Mouse (Mus musculus): ENCODE measurements at regions not wholly inside any gene's neighbourhood (a gene's known extent, or its start where the extent isn't known, plus 50 kb on each side); places are given as distances from the start of the nearest gene placed in this dataset.
"Not testable (repeated sequence)": the region's sequence is repeated elsewhere in the genome, so short reads cannot be mapped to it uniquely, and the experiment has no call there.

DNA sequence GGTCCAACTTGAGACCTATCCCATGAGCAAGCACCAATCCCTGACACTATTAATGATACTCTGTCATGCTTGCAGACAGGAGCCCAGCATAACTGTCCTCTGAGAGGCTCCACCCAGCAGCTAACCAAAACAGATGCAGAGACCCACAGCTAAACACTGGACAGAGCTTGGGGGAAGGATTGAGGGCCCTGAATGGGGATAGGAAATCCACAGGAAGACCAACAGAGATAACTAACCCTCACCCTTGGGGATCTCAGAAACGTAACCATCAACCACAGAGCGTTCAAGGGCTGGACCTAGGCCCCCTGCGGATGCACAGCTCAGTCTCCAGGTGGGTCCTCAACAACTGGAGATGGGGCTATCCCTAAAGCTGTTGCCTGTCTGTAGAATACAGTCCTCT, 93.7 kb downstream of the Cd24a start:
- H3K36me3 ChIP-seq (replicated peaks; ENCODE audit: control insufficient read depth, insufficient read depth, low read length): no peaks in the 10 kb centered on the region
- ATAC-seq (ENCODE audit: insufficient read depth, low read depth): no peak
- TF ChIP-seq CTCF (IDR thresholded peaks at IDR 0.05; ENCODE audit: low read depth): no peak
- no peak for TF ChIP-seq EP300 (IDR thresholded peaks at IDR 0.05; ENCODE audit: low read depth)
- H3K27ac ChIP-seq (ENCODE audit: low read depth): no peak overlapping the region
- H3K4me1 ChIP-seq (ENCODE audit: control insufficient read depth, insufficient read depth): no peaks in the 10 kb centered on the region
- no peak overlapping the region for H3K4me2 ChIP-seq (ENCODE audit: low read depth, low read length)
- H3K9me3 ChIP-seq (replicated peaks; ENCODE audit: control insufficient read depth, low read length): no peaks in the 10 kb centered on the region
- no peak for DNase-seq (ENCODE audit: low spot score)
- H3K9ac ChIP-seq (replicated peaks; ENCODE audit: low read depth, low read length): no peak overlapping the region
- no peak overlapping the region for H3K4me3 ChIP-seq (ENCODE audit: low read depth, low read length)
- whole genome bisulfite sequencing: 70% methylated on average over 3 of the region's 3 CpGs
- H3K27me3 ChIP-seq (ENCODE audit: control insufficient read depth, insufficient read depth, low read length): no peaks in the 10 kb centered on the region

DNA sequence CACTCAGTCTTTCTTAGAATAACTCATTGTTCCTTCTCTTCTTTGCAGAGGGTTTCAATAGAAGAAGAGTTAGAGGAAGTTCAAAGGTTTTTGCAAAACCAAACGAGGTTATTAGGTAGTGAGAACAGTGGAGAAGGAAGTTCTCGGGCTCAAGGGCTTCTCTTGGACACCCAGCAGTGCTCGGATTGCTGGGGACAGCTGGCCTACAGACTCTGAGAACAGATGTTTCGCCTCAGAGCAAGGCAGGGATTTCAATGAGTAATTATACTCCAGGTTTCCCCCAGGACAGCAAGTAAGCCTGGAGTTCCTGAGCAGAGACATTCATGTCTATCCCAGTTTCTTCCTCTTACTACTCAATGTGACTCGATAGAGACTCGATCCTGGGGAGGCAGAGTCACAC, 94.4 kb downstream of the Cd24a start:
- H3K4me3 ChIP-seq (ENCODE audit: low read depth, low read length): no peak overlapping the region

DNA sequence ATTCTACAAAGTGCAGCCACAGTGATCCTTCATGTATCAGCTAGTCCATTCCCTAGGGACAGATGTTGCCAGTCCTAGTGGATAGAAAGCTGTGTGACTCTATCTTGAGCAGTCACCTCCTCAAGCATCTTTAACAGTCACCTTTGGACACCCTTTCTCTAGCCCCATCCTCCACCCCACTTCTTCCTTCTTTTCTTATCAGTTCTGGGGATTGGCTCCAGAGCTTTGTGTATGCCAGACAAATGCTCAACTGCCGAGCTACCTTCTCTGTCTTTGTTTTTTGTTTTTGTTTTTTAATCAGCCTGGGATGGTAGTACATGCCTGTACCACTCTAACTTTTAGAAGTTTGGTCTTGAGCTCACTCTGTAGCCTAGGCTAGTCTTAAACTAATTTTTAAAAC, 96.7 kb downstream of the Cd24a start:
- H3K36me3 ChIP-seq (replicated peaks; ENCODE audit: control insufficient read depth, insufficient read depth, low read length): no peaks in the 10 kb centered on the region
- ATAC-seq (ENCODE audit: insufficient read depth, low read depth) (no peak), DNase-seq (ENCODE audit: low spot score) (no peak)
- H3K4me3 ChIP-seq (ENCODE audit: low read depth, low read length): no peak overlapping the region
- no peaks in the 10 kb centered on the region for H3K9me3 ChIP-seq (replicated peaks; ENCODE audit: control insufficient read depth, low read length)
- H3K9ac ChIP-seq (replicated peaks; ENCODE audit: low read depth, low read length): no peak overlapping the region
- TF ChIP-seq EP300 (IDR thresholded peaks at IDR 0.05; ENCODE audit: low read depth): no peak
- no peak for TF ChIP-seq CTCF (IDR thresholded peaks at IDR 0.05; ENCODE audit: low read depth)
- no peak overlapping the region for H3K4me2 ChIP-seq (ENCODE audit: low read depth, low read length)
- H3K4me1 ChIP-seq (ENCODE audit: control insufficient read depth, insufficient read depth): no peaks in the 10 kb centered on the region
- 48% methylated on average over 1 of the region's 1 CpGs for WGBS
- no peaks in the 10 kb centered on the region for H3K27me3 ChIP-seq (ENCODE audit: control insufficient read depth, insufficient read depth, low read length)
- H3K27ac ChIP-seq (ENCODE audit: low read depth): no peak overlapping the region

More for the DNA sequence above, 94.4 kb downstream of the Cd24a start:
- no peak overlapping the region for H3K9ac ChIP-seq (replicated peaks; ENCODE audit: low read depth, low read length)
- WGBS: 56% methylated on average over 6 of the region's 6 CpGs
- no peak for DNase-seq (ENCODE audit: low spot score)
- no peaks in the 10 kb centered on the region for H3K27me3 ChIP-seq (ENCODE audit: control insufficient read depth, insufficient read depth, low read length)
- no peaks in the 10 kb centered on the region for H3K4me1 ChIP-seq (ENCODE audit: control insufficient read depth, insufficient read depth)
- no peak for ATAC-seq (ENCODE audit: insufficient read depth, low read depth)
- no peak overlapping the region for H3K4me2 ChIP-seq (ENCODE audit: low read depth, low read length)
- H3K27ac ChIP-seq (ENCODE audit: low read depth): no peak overlapping the region
- no peaks in the 10 kb centered on the region for H3K9me3 ChIP-seq (replicated peaks; ENCODE audit: control insufficient read depth, low read length)
- no peak for TF ChIP-seq CTCF (IDR thresholded peaks at IDR 0.05; ENCODE audit: low read depth)
- TF ChIP-seq EP300 (IDR thresholded peaks at IDR 0.05; ENCODE audit: low read depth): no peak
- no peaks in the 10 kb centered on the region for H3K36me3 ChIP-seq (replicated peaks; ENCODE audit: control insufficient read depth, insufficient read depth, low read length)

DNA sequence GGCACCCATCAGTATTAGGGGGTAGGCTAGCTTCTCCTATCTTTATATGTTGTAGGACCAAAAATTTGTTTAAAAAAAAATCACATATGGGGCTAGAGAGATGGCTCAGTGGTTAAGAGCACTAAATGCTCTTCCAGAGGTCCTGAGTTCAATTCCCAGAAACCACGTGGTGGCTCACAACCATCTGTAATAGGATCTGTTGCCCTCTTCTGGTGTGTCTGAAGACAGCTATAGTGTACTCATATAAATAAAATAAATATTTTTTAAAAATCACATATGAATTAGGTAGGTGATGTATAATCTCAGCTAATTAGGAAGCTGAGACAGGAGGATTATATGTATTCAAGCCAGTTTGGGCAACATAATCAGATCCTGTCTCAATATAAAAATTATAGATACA, 97.4 kb downstream of the Cd24a start:
- H3K27ac ChIP-seq (ENCODE audit: low read depth); H3K4me3 ChIP-seq (ENCODE audit: low read depth, low read length); H3K9me3 ChIP-seq (replicated peaks; ENCODE audit: control insufficient read depth, low read length); H3K27me3 ChIP-seq (ENCODE audit: control insufficient read depth, insufficient read depth, low read length); ATAC-seq (ENCODE audit: insufficient read depth, low read depth); H3K9ac ChIP-seq (replicated peaks; ENCODE audit: low read depth, low read length); H3K4me1 ChIP-seq (ENCODE audit: control insufficient read depth, insufficient read depth); H3K4me2 ChIP-seq (ENCODE audit: low read depth, low read length); DNase-seq (ENCODE audit: low spot score); H3K36me3 ChIP-seq (replicated peaks; ENCODE audit: control insufficient read depth, insufficient read depth, low read length): not testable (repeated sequence)
- 75% methylated on average over 1 of the region's 1 CpGs for WGBS

DNA sequence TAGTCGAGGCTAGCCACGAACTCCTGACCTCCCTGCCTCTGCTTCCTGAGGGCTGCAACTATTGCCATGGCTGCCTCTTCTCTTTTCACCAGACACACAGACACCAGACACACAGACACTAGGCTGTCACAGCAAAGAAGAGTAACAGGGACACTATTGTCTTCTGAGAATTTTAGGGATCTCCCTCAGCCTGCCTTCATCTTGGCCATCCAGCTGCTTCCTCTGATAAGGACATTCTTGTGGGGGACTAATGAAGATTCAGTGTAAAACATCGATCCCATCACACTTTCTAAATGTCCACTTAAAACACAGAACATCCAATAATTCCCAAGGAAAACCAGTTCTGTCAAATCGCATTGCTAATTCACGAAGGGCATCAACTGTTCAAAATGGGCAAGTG, 98.2 kb downstream of the Cd24a start:
- no peak overlapping the region for H3K4me3 ChIP-seq (ENCODE audit: low read depth, low read length)
- ATAC-seq (ENCODE audit: insufficient read depth, low read depth) (no peak), DNase-seq (ENCODE audit: low spot score) (no peak)
- H3K4me1 ChIP-seq (ENCODE audit: control insufficient read depth, insufficient read depth): no peaks in the 10 kb centered on the region
- no peak overlapping the region for H3K9ac ChIP-seq (replicated peaks; ENCODE audit: low read depth, low read length)
- H3K27ac ChIP-seq (ENCODE audit: low read depth): no peak overlapping the region
- H3K9me3 ChIP-seq (replicated peaks; ENCODE audit: control insufficient read depth, low read length): no peaks in the 10 kb centered on the region
- WGBS: 59% methylated on average over 5 of the region's 5 CpGs
- no peaks in the 10 kb centered on the region for H3K36me3 ChIP-seq (replicated peaks; ENCODE audit: control insufficient read depth, insufficient read depth, low read length)
- TF ChIP-seq EP300 (IDR thresholded peaks at IDR 0.05; ENCODE audit: low read depth): no peak
- TF ChIP-seq CTCF (IDR thresholded peaks at IDR 0.05; ENCODE audit: low read depth): no peak
- no peaks in the 10 kb centered on the region for H3K27me3 ChIP-seq (ENCODE audit: control insufficient read depth, insufficient read depth, low read length)
- H3K4me2 ChIP-seq (ENCODE audit: low read depth, low read length): no peak overlapping the region

DNA sequence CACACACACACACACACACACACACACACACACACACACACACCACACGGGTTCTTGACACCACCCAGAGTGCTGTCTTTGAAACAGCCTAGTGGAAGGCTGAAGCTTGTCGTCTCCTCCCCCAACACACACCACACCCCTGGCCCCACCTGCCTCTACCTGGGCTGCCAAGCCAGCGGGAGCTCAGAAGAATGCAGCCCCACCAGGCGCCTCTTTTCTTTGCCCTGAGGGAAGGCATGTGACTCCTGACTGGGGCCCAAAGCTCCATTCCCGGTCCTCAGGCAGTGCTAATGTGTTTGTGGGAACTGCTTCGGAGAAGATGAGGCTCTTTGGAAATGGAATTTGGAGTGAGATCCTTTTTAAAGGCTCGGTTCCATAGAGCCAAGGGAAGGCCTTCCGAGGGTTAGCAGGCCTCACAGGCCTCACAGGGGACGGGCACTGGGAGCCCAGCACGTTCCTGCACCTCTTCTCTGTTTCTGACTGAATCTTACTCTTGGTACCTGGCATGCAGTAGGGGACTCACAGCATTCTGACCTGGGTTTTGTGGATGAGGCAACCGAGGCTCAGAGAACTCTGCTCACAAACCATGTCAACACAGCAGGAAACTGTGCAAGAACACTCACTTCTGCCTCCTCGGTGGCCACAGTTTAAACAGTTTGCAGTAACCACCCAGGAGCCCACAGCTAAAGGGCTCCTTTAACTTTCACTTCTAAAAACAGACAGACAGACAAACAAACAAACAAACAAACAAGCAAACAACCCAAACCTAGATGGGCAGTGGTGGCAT, 106.4 kb downstream of the Cd24a start:
- no peaks in the 10 kb centered on the region for H3K36me3 ChIP-seq (replicated peaks; ENCODE audit: control insufficient read depth, insufficient read depth, low read length)
- peaks cover 5% of the 10 kb centered on the region; the same call in 1 of the 2 replicates for H3K4me1 ChIP-seq (ENCODE audit: control insufficient read depth, insufficient read depth)
- H3K4me3 ChIP-seq (ENCODE audit: low read depth, low read length): no peak overlapping the region
- no peak overlapping the region for H3K9ac ChIP-seq (replicated peaks; ENCODE audit: low read depth, low read length)
- H3K9me3 ChIP-seq (replicated peaks; ENCODE audit: control insufficient read depth, low read length): no peaks in the 10 kb centered on the region
- H3K27me3 ChIP-seq (ENCODE audit: control insufficient read depth, insufficient read depth, low read length): no peaks in the 10 kb centered on the region
- WGBS: 50% methylated on average over 12 of the region's 12 CpGs
- DNase-seq (ENCODE audit: low spot score): no peak
- no peak for ATAC-seq (ENCODE audit: insufficient read depth, low read depth)
- no peak overlapping the region for H3K4me2 ChIP-seq (ENCODE audit: low read depth, low read length)
- TF ChIP-seq EP300 (IDR thresholded peaks at IDR 0.05; ENCODE audit: low read depth): no peak
- TF ChIP-seq CTCF (IDR thresholded peaks at IDR 0.05; ENCODE audit: low read depth): no peak
- no peak overlapping the region for H3K27ac ChIP-seq (ENCODE audit: low read depth)
